Mouse (Mus musculus) G1E (cell line): ENCODE data around the gene Hist1h4b. TPM values are rescaled to one million over a fixed set of nuclear protein-coding genes. Genes with fewer than 3 reads are reported as not detected.
"Not testable (repeated sequence)": the region's sequence is repeated elsewhere in the genome, so short reads cannot be mapped to it uniquely, and the experiment has no call there.

Experiments
- ATAC-seq: 2 replicates; pipeline ENCODE4 v1.8.0; 2016; ENCODE audit warnings: mild to moderate bottlenecking; ENCODE audit not compliant: insufficient number of reproducible peaks, poor library complexity, low FRiP score, severe bottlenecking; ENCODE audit errors: extremely low read depth
- DNase-seq: peaks from one replicate; pipeline ENCODE4 v3.0.0; 2012; ENCODE audit warnings: low spot score
- H3K27me3 ChIP-seq: 2 replicates; pipeline ENCODE4 v1.6.1; 2012; ENCODE audit warnings: mild to moderate bottlenecking, low read length, inconsistent platforms; ENCODE audit not compliant: insufficient read depth
- H3K36me3 ChIP-seq: replicated peaks from 2 replicates; pipeline ENCODE3; 2012; ENCODE audit warnings: mild to moderate bottlenecking, inconsistent platforms
- H3K4me1 ChIP-seq: 2 replicates; pipeline ENCODE4 v1.6.1; 2012; ENCODE audit warnings: low read depth, low read length, inconsistent platforms, mixed read lengths; ENCODE audit not compliant: insufficient read depth
- H3K4me3 ChIP-seq: 2 replicates; pipeline ENCODE4 v1.5.1; 2012; ENCODE audit warnings: low read depth, mild to moderate bottlenecking, inconsistent platforms, low read length, moderate library complexity, mixed read lengths
- H3K9me3 ChIP-seq: replicated peaks from 2 replicates; pipeline ENCODE4 v1.6.1; 2012; ENCODE audit warnings: inconsistent platforms
- CTCF ChIP-seq: IDR thresholded peaks from 2 replicates; pipeline ENCODE4 v1.5.1; 2012; ENCODE audit warnings: low read depth, low read length, inconsistent platforms, mixed read lengths
- GATA1 ChIP-seq: IDR thresholded peaks from 2 replicates; pipeline ENCODE4 v1.6.1; 2012; ENCODE audit warnings: borderline replicate concordance, low read length, inconsistent platforms, mixed read lengths
- GATA2 ChIP-seq: IDR thresholded peaks from 2 replicates; pipeline ENCODE4 v1.6.1; 2012; ENCODE audit warnings: low read depth, low read length, inconsistent platforms, borderline replicate concordance
- POLR2AphosphoS5 ChIP-seq: IDR thresholded peaks from 2 replicates; pipeline ENCODE4 v1.6.1; 2012; ENCODE audit warnings: low read depth, low read length, inconsistent platforms; ENCODE audit not compliant: insufficient replicate concordance
- TAL1 ChIP-seq: conservative IDR thresholded peaks from 2 replicates; pipeline ENCODE4 v1.6.1; 2012; ENCODE audit warnings: low read depth, low read length, inconsistent platforms, mixed read lengths
- polyA plus RNA-seq: library from polyadenylated mRNA; stranded (reverse); fragments of >175 nt; gene quantifications from 2 replicates; pipeline ENCODE4 v1.2.3, GENCODE M21; 2012
- total RNA-seq, 2 experiments: library from RNA; stranded (forward) in 1 of 2; stranded (reverse) in 1 of 2; fragments of 200-1000 nt in 1 of 2; fragments of >200 nt in 1 of 2; fragmentation: Nextera tagmentation in 1 of 2; gene quantifications; 2 replicates each; pipeline ENCODE4 v1.2.3; 2014 to 2017

Hist1h4b gene
- total and polyA plus RNA-seq, 3 experiments, result 6.6 to 2,848 (median 301) TPM

DNA sequence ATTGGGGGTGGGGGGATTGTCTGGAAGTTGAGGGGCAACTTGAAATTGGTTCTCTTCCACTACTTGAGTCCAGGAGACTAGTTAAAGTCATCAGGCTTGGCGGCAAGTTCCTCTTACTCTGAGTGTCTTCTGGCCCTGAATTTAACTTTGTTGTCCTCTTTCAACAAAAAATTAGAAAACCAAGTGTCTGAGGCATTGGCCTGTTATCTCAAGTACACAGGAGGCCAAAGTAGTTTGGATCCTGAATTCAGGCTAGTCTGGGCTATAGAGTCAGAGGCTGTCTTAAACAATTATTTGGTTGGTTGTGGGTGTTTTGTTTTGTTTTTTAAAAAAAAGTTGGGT, 8.3 kb downstream of the Hist1h4b start:
- TF ChIP-seq GATA1, result no peak
- peak; percentile 98; the same call in 1 of the 2 replicates for TF ChIP-seq POLR2AphosphoS5
- ATAC-seq (no peak), DNase-seq (no peak)
- peaks cover 60% of the 10 kb centered on the region for H3K4me1 ChIP-seq
- no peaks in the 10 kb centered on the region for H3K9me3 ChIP-seq
- H3K27me3 ChIP-seq, result no peaks in the 10 kb centered on the region
- H3K36me3 ChIP-seq, result no peaks in the 10 kb centered on the region
- no peak overlapping the region; the same call in 1 of the 2 replicates for H3K4me3 ChIP-seq

- no peaks in the 10 kb centered on the region for H3K27me3 ChIP-seq
- H3K4me1 ChIP-seq, result peaks cover 60% of the 10 kb centered on the region
- no peaks in the 10 kb centered on the region for H3K9me3 ChIP-seq
Measured at GRCm38 (mm10) chr13:23766772-23767171, 10.0 kb downstream of the Hist1h4b start.

GRCm38 (mm10) chr13:23768834-23769397, 12.1 kb downstream of the Hist1h4b start:
- Histone ChIP-seq H3K9me3 (no peaks in the 10 kb centered on the region), H3K36me3 (no peaks in the 10 kb centered on the region), H3K4me1 (peaks cover 52% of the 10 kb centered on the region), H3K27me3 (peaks cover 6% of the 10 kb centered on the region; the same call in 1 of the 2 replicates), H3K4me3 (peak overlapping the region; percentile 40; the same call in 1 of the 2 replicates)
- no peak for ATAC-seq
- DNase-seq, result no peak
- TF ChIP-seq GATA1 (no peak), TAL1 (no peak), POLR2AphosphoS5 (no peak), CTCF (no peak), GATA2 (no peak)

More at GRCm38 (mm10) chr13:23766772-23767171, 10.0 kb downstream of the Hist1h4b start:
- Histone ChIP-seq H3K36me3 (no peaks in the 10 kb centered on the region), H3K4me3 (no peak overlapping the region)
- DNase-seq (no peak), ATAC-seq (no peak)
- TF ChIP-seq POLR2AphosphoS5 (no peak), CTCF (no peak), TAL1 (no peak), GATA1 (no peak), GATA2 (no peak)

DNA sequence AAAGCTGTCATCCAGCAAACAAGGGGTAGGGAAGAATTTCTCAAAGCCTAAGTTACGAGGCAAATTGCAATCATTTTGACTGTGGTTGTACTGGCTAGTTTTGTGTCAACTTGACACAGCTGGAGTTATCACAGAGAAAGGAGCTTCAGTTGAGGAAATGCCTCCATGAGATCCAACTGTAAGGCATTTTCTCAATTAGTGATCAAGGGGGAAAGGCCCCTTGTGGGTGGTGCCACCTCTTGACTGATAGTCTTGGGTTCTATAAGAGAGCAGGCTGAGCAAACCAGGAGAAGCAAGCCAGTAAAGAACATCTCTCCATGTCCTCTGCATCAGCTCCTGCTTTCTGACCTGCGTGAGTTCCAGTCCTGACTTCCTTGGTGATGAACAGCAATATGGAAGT, 12.8 kb downstream of the Hist1h4b start, which contains the start of gene Trim38:
TSS of gene Trim38 (plus strand) at position 301 of the 400 bp plus-strand sequence.
- H3K4me3 ChIP-seq, result peak within 1 kb of the TSS; percentile 40; the same call in 1 of the 2 replicates
- H3K9me3 ChIP-seq, DNase-seq, H3K27me3 ChIP-seq, H3K36me3 ChIP-seq, ATAC-seq: not testable (repeated sequence)
- H3K4me1 ChIP-seq, result peaks cover 45% of the 10 kb centered on the region

DNA sequence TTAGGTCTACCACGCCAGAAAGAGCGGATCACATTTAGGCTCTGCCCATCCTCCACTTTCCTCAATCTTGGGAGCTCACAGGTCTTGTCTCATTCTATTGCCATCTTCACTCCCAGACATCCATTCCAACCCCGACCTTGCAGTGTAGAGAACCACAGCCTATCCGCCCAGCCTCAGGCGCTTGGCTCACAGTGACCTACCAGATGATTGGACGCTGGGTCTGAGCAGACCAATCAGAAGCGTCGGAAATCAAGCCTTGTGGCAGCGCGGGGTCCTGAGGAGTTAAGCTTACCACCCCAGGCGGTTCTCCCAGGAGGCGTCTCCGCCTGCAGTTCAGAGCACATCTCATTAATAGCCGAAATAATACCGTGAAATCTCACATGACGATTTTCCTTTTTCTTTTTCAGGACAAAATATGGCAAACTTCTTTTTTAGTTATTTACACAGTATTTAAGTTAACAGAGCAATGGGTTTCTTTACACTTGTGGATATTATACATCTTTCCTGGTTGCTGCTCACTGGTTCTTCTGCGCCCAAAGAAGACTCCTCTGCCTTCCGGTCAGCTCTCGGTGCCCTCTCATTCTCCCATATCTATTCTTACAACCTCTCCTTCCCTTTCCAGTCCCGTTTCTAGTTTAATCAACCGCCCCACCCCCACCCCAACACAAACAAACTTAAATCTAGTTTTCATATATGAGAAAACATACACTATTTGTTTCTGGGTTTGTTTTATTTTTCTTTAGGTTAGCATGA, 15.9 kb downstream of the Hist1h4b start:
- Histone ChIP-seq H3K27me3 (peaks cover 6% of the 10 kb centered on the region; the same call in 1 of the 2 replicates), H3K36me3 (no peaks in the 10 kb centered on the region), H3K9me3 (no peaks in the 10 kb centered on the region), H3K4me3 (no peak overlapping the region), H3K4me1 (peaks cover 29% of the 10 kb centered on the region)
- ATAC-seq (no peak), DNase-seq (no peak)
- TF ChIP-seq TAL1 (no peak), GATA2 (no peak), CTCF (no peak), GATA1 (no peak), POLR2AphosphoS5 (no peak)

DNA sequence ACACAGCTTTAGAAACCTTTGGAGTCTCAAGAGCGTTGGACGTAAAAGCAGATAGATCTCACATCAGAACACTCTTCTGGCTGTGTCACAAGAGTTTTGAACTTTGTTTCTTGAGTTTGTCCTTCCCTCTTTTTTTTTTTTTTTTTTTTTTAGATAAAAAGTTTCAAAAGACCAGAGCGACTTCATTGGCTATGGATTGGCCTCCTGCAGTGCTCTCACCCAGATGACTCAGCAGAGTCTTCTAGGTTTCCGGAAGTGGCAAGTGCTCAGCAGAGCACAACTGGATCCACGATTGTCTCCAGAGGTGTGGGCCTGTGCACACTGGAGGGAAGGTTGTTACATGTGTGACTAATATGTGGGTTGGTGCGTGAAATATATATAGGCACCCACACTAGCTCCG, 21.5 kb downstream of the Hist1h4b start:
- Histone ChIP-seq H3K4me1 (peaks cover 6% of the 10 kb centered on the region), H3K36me3 (no peaks in the 10 kb centered on the region), H3K9me3 (no peaks in the 10 kb centered on the region), H3K27me3 (peaks cover 4% of the 10 kb centered on the region; the same call in 1 of the 2 replicates), H3K4me3 (no peak overlapping the region)
- TF ChIP-seq TAL1 (no peak), CTCF (no peak), GATA2 (no peak), GATA1 (no peak), POLR2AphosphoS5 (no peak)
- no peak for DNase-seq
- ATAC-seq, result no peak
